Mouse (Mus musculus) cerebellum, postnatal 14 days (tissue): ENCODE measurements around the gene Pcca.
A peak's percentile ranks its signal among the peaks of the same experiment; 100 is the strongest.

Source experiments
- DNase-seq, 2 experiments: peaks; one replicate each; pipeline ENCODE4 v3.0.0; 2021; ENCODE audit warnings: mixed read lengths in 2 of 2

Pcca gene

DNA sequence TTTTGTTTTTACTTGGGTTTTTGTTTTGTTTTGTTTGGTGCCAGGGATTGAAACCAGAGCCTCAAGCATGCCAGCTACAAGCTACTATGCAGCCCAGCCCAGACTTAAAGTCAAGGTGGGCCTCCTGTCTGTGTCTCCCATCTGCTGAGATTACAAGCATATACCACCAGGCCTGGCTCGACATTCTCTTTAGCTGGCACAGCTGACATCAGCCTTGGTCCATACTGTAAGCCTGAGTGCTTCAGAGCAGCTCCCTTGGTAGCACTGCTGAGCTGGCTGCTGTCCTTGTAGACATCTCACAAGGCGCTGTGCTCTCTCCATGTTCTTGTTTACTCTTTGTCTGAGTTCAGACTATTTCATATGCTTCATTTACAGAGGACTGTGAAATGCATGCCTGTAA is 302.9 kb downstream of the Pcca start:
- DNase-seq: peak; percentile 42 to 54

DNA sequence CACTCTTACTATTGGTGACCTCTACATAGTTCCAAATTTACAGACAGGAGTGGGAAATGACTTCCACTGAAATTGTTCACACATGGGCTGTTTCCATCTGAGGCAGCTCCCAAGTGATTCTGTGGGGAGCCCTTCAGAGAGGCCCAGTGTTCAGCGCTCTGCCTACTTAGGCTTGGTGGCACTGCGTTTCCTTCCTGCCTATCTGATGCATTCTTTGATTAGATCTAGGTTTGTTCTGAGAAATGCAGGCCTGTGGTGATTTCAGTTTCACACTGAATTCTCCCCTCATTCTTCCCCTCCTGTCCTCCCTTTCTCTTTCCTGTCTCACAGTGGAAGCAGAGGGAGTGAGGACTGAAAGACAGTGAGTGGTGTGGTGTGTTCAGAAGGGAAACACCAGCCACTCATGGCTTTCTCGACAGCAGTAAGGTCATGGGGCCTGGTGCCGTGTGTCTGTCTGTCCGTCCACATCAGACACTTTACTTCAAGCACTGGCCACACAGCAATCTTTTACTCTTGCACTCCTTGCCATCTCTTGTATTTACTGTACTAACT is 318.5 kb downstream of the Pcca start:
- no peak for DNase-seq

DNA sequence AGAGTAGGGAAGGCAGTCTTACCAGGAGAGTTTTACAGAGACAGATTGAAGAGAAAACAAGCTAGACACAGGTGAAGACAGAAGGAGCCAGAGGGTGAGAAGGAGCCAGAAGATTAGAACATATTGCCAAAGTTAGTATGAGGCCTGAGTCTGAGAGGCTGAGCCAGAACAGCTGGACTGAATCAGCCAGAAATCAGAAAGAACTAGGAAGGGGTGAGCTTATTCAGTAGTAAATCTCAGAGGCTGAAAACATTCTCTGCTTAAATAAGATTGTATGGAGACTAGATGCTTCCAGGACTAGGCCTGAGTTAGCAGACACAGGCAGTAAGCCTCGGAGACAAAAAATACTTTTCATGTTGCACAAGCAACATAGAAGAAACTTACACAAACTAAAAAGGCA is 325.7 kb downstream of the Pcca start:
- no peak for DNase-seq

DNA sequence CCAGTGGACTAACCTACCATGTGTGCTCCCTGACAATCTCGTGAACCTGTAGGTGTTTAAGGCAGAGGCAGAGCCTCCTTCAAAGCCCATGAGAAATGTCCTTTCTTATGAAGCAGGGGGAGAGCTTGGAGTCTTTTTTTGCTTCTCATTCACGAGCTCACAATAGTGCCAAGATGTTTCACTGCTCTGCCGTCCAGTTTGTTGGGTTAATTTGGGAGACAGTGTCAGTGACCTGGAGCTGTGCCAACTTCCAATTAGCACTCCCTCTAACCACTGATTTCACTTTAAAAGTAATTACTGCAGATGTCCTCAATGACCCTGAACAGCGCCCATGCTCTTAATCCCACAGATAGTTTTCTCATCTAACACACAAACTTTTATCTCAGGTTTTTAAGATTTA is 328.5 kb downstream of the Pcca start:
- peak; percentile 38 to 51 for DNase-seq

DNA sequence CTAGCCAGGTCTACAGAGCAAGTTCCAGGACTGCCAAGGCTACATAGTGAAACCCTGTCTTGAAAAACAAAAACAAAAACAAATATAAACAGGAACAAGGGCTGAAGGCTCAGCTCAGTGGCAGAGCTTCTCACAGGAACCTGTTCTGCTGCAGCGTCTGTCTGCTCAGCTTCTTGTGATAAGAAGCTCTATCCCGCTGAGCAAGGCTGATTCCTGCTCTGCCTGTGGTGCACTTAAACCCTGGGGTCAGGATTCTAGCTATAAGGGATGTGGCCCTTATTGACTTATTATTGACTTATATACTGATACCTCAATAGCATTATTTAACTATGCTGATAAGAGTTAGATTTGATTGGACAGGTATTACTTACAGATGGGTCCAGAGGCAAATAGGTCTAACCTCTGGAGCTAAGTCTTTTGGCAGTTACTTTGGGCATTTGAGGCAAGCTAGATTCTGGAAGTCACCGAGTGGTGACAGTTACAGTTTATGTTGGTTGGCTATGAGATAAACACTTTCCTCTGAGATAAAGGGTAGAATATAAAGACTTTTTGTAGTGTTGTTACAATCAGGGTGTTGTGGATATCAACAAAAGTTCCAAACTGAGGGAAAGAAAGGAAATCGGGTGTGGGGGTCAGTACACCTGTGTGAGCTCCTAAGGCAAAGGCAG is 331.5 kb downstream of the Pcca start:
- DNase-seq: no peak

DNA sequence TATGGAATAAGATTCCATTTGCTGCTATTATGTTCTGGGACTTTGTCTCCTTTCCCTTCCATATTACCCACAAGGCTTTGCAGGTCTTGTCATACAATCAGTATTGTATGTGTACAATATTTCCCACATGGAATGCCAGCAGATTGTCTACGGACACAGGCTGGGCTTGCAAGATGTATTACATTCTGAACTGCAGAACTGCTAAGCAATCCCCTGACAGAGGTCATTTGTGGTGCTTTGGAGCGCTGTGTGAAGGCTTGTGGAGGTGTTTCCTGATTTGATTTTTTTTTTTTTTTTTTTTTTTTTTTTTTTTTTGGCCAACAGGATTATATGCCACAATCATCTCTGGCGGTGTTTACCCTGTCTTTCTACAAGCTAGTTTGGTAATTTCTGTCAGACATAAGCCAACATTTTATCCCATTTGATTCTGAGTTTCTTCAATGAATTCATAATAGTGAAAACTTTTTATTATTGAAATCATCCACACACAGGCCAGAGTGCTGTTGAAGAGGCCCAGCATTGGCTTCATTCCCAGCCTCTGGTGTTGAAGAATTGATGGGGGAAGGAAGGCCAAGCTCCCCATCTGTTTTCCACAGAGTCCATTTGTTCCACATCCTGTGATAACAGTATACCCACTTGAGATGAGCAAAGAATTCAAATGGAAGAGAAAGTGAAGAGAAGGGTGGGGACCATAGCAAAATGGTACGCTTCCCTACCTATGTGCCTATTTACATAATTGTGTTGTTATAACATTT is 333.6 kb downstream of the Pcca start:
- peak; percentile 39 to 44 for DNase-seq

DNA sequence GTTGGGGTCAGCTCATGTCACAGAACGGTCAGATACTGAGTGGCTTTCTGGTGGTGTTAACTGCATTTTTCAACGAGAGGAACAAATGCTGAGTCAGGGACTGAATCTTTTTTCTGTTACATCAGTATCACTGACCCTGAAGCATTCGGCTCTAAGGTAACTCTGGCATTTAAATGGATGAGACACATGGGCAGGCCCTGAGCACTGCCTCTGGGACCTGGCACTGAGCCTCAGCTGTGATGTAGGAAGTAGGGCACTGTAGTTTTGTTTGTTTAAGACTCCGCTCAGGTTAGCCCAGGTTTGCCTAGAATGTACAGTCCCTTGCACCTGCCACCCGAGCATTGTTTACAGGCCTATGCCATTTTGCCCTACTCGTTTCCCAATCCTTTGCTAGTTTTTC is 335.7 kb downstream of the Pcca start:
- DNase-seq: no peak

DNA sequence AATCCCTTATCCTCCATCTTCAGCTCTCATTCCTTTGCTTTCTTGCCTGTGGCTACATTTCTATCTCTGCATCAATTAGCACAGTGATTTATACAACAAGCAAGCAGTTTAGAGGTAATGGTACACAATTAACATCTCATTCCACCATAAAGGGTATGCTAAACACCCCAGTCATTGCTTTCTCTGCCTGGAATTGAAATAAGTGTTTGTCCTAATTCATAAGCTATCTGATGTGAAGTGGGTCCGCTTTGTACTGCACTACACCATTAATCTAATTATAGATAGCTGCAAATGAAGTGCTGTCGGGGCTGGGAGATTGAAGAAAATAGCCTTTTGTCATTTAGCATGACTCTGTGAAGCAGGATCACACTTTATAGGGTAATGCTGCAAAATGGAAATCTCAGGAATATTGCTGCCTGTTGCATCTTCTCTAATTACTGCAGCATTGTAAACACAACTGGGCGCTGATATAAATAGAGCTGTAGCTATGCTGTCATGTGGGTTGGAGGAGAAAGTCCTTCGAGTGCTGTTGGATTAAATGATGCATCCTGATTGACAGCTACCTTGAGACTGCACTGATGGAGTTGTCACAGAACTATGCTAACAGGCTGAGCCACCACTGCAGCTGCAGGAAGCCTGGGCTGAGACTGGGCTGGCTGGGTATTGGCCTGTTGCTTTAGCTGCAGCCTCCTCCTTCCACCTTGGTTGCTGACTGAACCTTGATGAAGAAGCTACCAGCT is 337.9 kb downstream of the Pcca start:
- DNase-seq: no peak

DNA sequence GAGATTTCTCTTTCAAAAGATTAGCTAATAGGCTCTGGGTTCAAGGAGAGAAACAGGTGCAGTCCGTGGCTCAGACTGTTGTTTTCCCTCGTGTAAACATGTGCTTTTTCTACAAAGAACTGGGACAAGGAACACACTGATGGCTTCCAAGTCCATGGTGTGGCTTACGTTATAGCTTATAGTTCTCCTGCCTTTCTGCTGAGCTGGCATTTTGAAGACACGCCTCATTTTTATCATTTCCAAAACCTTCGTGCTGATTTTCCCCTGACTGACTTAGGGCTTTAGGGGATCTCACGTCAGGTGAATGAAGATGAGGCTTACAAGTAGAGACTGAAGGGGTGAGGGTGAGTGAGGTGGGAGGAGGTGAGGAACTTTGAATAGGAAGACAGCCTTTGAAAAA is 338.5 kb downstream of the Pcca start:
- DNase-seq: no peak

DNA sequence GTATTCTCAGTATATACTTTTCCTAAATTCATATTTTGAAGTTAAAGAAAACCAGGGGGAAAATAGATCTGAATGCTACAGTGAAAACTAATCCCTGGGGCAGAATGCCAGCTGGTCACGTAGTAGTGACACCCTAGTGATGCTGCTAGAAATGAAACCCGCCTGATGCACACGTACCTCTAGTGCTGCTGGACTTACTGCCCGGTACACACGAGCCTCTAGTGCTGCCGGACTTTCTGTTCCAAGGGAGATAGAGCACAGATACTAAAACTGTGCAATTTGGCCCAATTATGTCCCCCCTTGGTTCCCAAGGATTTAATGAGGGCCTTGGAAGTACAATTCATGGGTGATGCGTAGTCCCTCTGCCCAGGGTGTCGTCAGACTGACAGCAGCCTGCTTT is 340.9 kb downstream of the Pcca start:
- peak; percentile 71 to 78 for DNase-seq

DNA sequence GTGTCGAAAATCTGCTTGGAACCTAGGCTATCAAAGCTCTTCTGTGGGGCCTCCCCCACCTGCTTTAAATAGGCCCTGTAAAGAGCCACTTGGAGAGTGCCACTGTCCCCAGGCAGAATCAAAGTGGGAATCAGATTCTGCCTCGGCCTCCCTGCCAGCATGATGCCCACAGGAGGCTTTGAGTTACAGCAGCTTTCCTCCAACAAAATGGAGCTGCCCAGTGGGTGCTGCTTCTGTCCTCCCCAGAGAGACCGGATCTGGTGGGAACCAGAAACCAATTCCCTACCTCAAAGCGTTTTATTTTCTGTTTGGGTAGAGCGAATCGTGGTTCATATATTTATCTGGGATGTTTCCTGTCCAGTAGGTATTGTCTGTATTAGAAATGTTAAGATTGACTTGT is 341.5 kb downstream of the Pcca start:
- peak; percentile 54 to 60 for DNase-seq

DNA sequence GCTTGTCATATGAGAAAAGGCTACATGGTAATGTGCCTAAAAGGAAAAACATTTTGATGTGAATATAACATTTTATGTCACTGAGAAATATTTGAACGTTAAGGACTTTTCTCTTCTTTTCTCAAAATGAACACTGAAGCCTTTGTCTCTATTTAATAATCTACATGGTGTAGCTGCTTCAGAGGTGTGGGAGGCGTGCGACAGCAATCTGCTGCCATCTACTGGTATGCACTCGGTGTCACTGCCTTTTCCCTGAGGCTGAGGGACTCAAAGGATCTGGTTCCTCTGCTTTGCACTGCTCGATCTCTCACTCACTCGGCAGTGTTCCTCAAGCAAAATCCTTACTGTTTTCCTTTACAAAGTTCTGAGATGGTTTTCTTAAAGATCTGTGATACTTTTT is 342.0 kb downstream of the Pcca start:
- DNase-seq: peak; percentile 92 to 95

DNA sequence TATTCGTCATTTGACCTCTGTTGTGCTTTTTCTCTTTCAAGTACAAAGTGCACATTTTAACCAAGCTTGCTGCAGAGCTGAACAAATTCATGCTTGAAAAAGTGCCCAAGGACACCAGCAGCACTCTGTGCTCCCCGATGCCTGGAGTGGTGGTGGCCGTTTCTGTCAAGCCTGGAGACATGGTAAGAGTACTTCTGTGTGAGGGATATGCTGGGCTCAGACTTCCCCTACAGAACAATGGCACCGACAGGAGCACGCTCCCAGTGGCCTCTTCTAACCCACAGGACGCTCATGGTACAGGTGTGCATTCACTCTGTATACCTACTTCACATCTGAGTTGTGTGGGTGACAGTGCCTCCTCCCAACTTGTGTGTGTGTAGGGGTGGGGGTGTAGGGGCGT is 342.6 kb downstream of the Pcca start:
- DNase-seq: peak; percentile 36 to 64

DNA sequence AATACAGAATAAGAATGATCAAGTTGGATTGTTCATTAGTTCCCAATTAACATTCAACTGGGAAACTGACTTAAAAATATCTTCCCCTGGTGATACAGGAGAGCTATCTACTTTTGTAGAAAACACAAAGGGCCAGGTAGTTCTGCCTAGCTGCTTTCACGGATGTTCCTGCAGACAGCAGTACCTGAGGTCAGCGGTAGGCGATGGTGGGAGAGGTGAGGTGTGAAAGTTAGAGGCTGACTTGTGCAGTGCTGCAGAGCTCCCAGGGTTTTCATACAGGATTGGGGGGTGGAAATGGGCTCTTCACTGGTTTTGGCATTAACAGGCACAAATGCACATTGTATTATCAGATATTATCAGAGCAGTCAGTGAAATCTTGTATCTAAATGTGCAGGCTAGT is 343.7 kb downstream of the Pcca start:
- peak; percentile 44 to 45 for DNase-seq

DNA sequence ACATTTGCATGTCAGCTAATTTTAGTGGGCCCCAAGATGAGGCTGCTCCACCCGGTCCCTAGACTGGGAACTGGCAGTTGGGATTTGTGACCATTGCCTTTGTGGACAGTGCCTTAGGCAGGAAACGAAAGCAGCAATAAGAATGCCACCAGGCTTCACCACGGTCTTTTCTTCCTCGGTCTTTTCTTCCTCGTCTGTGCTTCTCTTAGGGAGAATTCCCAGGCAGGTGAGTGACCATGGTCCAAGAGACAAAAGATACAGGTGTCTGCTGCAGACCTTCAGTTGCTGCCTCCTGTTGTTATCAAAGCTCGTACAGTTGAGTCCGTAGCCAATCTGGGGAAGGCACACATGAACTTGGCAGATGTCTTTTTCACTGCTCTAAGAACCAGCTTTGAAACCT is 346.2 kb downstream of the Pcca start:
- DNase-seq: peak; percentile 42 to 64

DNA sequence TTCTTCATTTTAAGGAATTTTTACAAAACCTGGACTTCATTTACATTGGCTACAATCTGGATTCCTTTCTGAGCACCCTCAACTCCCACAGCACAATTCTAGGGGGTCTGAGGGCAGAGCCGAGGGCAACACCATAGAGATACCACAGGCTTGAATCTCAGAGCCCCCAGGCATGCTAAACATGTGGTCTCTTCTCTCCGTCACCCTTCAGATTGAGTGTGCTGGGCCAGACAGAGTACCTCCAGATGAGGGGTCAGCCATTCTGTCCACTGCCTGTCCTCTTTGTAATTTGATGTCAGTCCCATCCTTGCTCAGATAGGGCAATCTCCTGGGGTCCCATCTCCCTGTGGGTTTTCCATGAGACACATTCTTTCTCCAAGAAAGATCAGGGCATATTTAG is 347.6 kb downstream of the Pcca start:
- peak in 1 of 2 experiments; percentile 49 for DNase-seq

DNA sequence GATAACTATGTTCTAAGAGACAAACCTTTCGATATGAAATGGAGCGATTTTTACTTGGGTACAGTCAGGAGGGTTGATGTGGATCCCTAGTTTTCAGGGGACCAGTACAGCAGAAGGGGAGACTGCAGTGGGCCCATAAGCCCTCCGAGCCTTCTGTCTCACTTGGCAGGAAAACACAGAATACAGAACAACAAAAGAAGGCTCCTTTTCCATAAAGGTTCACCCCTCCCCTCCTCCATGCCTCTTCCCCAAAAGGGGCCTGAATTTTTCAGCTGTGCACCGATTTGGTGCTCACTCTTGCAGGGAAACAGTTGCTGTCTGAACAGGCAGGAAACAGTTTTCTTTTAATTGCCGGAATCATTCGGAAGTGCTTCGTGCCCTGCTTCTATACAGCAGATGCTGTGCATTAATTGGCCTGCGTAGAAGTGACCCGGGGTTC is 348.1 kb downstream of the Pcca start:
- DNase-seq: peak; percentile 48 to 67

DNA sequence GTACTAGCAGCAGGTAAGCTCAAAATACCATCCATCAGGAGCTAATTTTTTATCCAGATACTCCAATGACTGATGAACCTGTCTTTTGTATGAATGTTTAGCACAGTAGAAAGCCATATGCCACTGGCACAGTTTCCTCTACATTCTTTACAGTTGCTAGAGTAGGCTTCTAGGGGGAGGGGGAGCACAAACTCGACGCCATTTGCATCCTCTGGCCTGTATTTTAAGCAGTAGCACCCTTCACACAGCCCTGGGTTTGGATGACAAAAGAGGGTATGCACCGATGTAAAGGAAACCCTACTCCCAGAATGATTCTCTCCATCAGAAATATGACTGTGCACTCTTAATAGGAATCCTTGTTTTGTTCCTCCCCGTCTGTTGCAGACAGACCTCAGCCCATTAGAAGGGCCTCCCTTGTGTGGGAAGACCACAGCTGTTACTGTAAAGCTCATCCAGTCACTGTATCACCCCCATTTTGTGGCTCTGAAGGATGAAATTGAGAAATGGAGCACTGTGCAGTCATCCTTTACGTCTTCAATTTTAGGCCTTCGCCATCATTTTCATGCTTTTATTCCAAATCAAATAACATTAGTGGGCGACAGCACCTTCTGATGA is 348.8 kb downstream of the Pcca start:
- peak in 1 of 2 experiments; percentile 42 for DNase-seq

DNA sequence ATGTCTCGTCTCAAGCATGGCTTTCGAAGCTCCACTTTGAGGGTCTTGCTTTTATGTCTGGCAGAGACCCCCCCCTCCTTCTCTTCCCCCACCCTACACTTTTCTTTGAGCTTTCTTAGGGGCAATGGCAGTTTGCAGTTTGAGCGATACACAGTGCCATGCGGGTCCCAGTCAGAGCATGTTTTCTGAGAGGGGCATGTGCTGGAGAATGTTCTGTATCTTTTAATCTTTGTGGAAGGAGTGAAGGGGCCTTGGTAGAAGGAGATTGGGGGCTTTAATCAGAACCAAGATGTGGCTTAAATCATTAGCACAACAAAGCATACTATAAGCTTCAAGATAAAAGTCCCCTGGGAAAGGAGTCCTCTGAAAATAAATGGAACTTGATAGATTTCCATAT is 349.3 kb downstream of the Pcca start:
- no peak for DNase-seq

DNA sequence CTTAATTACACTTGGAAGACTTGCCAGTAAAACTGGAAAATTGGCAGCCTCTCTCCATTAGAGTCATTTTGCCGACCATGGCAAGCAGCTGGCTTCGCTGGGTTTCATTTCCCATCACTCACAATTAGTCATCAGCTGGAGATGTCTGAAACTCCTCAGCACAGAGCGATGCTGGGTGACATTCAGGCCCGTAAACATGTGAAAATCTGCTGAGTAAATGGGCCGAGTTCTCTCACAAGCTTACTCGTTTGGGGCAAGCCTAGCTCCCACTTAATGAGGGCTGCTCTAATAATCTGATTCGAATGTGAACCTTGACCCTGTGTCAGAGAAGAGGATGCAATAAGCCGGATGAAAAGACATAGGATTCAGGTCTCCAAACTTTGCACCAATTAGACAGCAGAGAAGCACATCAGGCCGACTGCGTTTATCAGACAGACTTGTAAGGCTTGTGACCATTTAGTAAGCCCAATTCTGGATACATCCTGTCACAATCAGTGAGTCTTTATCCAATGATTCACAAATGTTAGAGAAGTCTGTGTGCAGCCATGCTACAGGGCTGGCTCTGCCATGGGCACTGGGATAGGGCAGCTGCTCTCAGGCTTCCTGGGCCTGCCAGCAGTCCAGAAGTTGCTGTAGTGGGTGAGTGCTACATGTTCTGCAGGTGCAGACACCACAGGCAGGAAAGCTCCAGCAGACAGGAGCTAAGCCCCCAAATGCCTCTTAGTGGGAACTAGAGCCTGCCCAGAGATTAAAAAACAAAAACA is 349.9 kb downstream of the Pcca start:
- DNase-seq: peak; percentile 40 to 52

DNA sequence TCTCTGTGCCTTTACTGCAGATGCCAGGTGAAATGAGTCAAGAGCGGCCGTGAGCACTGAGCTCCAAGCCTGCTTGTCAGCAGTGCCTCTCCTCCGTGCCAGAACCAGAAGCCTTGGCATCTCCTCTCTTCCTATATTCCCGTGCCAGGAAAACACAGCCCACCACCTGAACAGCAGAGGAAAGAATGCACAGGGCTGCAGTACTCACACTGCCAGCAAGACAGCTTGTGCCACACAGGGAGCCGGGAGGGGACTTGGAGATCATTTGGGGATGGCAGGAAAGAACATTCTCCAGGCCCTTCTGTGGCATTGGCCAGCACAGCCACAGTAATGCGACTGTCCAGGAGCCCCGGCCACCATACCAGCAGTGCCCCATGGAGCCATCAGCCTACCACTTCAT is 351.8 kb downstream of the Pcca start:
- DNase-seq: peak; percentile 93 to 98

DNA sequence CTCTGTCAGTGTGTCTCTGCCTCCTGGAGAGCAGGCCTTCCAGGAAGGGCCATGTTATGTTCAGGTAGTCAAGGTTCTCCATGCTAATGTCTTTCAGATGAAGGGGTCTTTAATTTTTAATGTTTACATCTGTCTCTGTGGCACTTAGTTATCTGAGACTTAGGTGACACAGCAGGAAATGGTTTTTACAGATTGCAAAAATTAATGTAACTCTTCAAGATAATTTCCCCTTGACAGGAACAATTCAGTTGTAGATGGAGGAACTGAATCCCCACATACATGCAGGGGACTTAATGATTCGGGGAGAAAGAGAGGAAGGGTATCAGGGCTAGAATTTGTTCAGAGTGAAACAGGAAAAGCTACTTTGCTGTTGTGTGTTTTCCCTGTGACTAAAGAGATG is 353.2 kb downstream of the Pcca start:
- no peak for DNase-seq
